Mouse (Mus musculus): ENCODE results near the gene Zswim4. TPM values are rescaled to one million over a fixed set of nuclear protein-coding genes. Genes with fewer than 3 reads are reported as not detected.

Gene Zswim4
- polyA plus RNA-seq, 1 experiment from 2014 or later = 7.9 TPM

DNA sequence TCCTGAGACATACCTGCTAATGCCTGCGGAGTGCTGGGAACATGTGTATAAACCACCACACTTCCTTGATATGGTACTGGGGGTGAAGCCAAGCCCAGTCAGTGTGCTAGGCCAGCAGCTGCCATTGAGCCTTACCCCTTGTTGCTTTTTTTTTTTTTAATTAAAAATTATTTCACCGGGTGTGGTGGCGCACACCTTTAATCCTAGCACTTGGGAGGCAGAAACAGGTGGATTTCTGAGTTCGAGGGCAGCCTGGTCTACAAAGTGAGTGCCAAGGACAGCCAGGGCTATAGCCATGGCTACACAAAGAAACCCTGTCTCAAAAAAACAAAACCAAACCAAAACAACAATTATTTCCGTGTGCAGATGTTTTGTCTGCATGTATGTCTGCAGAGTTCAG lies 31.8 kb downstream of the Zswim4 start:
- DNase-seq (ENCODE audit: low spot score) = no peak
- no peaks in the 10 kb centered on the region for H3K9me3 ChIP-seq (ENCODE audit: control insufficient read depth, low read length)
- peaks cover 7% of the 10 kb centered on the region; the same call in 1 of the 2 replicates for H3K36me3 ChIP-seq (ENCODE audit: control insufficient read depth, insufficient read depth, low read length)
- no peak overlapping the region for H3K4me3 ChIP-seq (ENCODE audit: low read depth, low read length)
- no peak overlapping the region for H3K27ac ChIP-seq (ENCODE audit: low read depth, low read length)
- WGBS = 86% methylated on average over 5 of the region's 5 CpGs
- no peaks in the 10 kb centered on the region for H3K27me3 ChIP-seq (replicated peaks; ENCODE audit: control insufficient read depth, insufficient read depth, low read length)
- H3K9ac ChIP-seq (ENCODE audit: low read depth, low read length) = no peak overlapping the region
- peaks cover 44% of the 10 kb centered on the region for H3K4me1 ChIP-seq (replicated peaks; ENCODE audit: control insufficient read depth, insufficient read depth, low read length)
- no peak for ATAC-seq (replicated peaks; ENCODE audit: low FRiP score)
- no peak overlapping the region for H3K4me2 ChIP-seq

DNA sequence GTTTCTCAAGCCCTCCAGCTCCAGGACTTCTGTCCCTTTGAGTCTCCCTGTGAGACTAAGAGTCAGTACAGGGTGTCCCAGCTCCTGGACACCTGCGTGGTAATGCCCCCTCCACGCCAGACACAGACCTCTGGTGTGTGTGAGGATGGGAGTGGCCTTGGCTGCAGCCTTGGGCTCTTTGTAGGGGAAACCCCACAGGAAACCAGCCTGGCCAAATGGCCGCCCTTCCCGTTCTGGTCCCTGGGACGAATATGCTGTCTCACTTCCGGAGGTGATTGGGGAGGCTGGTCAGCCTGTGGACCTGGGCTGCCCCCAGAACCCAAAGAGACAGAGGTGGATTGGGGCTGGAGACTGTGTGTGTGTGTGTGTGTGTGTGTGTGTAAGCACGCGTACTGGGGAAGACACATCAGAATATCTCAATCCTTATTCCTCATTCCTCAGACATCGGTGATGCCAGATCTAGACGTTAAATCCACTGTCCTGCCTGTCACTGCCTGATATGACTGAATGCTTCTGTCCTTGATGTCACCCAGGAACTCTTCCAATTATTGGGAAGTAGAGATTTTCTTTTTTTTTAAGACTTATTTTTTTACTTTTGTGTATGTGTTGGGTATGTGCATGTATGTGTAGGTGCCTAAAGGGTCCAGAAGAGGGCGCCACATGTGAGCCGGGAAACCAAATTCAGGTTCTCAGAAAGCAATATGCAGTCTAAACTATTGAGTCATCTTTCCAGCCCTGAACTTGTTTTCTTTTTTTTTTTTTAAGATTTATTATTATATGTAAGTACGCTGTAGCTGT lies 32.7 kb downstream of the Zswim4 start:
- ATAC-seq (replicated peaks; ENCODE audit: low FRiP score) = peak; percentile 7; the same call in 1 of the 2 replicates

DNA sequence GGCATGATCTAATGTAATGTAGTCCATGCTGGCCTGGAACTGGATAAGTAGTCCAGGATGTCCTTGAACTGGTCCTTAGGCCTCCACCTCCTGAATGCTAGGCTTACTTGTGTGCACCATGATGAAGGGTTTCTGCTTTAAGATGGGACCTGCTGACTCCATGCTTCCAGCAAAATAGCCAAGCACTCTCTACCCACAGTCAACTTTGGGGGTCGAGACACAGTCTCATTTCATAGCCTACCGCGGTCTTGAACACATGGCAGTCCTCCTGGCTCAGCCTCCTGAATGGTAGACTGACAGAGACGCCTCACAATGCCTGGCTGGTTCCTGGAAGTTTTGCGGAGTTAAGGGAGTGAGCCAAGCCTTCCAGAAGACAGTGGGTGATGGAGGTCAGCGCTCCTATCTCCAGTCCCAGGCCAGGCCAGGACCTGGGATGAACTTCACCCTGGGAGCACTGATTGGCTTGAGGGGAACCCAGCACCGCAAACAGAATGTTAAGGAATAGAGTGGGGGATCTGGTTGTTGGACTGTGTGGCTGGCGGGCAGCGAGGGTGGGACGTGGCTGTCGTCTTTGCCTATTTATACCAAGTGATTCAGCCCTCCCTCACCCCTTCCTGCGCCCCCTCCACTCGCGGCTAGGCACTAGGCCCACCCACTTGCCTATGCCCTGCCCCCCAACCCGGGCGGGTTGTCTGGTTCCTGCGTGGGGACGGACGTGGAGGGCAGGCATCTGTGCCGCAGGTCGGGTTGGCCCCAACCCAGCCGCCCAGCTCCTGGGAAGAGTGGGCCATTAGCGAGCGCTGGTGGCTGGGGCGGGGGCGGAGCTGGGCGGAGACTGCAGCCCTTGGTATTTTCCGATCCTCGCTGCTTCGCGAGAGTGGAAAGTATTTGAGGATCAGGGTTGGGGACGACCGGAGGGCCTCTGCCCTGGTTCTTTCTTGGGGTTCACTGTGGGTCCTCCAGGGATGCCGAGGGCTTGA lies 33.6 kb downstream of the Zswim4 start:
- WGBS = 6% methylated on average over 34 of the region's 34 CpGs
- no peaks in the 10 kb centered on the region for H3K9me3 ChIP-seq (ENCODE audit: control insufficient read depth, low read length)
- peak overlapping the region; percentile 72 for H3K9ac ChIP-seq (ENCODE audit: low read depth, low read length)
- H3K27me3 ChIP-seq (replicated peaks; ENCODE audit: control insufficient read depth, insufficient read depth, low read length) = no peaks in the 10 kb centered on the region
- H3K27ac ChIP-seq (ENCODE audit: low read depth, low read length) = peak overlapping the region; percentile 91
- DNase-seq (ENCODE audit: low spot score) = peak; percentile 79
- H3K4me3 ChIP-seq (ENCODE audit: low read depth, low read length) = peak overlapping the region; percentile 53
- H3K4me1 ChIP-seq (replicated peaks; ENCODE audit: control insufficient read depth, insufficient read depth, low read length) = peaks cover 57% of the 10 kb centered on the region
- peak; percentile 30 for ATAC-seq (replicated peaks; ENCODE audit: low FRiP score)
- H3K4me2 ChIP-seq = peak overlapping the region; percentile 93
- H3K36me3 ChIP-seq (ENCODE audit: control insufficient read depth, insufficient read depth, low read length) = peaks cover 6% of the 10 kb centered on the region; the same call in 1 of the 2 replicates

More for the DNA sequence above, 32.7 kb downstream of the Zswim4 start:
- DNase-seq (ENCODE audit: low spot score) = no peak
- H3K9me3 ChIP-seq (ENCODE audit: control insufficient read depth, low read length) = no peaks in the 10 kb centered on the region
- H3K27me3 ChIP-seq (replicated peaks; ENCODE audit: control insufficient read depth, insufficient read depth, low read length) = no peaks in the 10 kb centered on the region
- H3K27ac ChIP-seq (ENCODE audit: low read depth, low read length) = peak overlapping the region; percentile 91
- peak overlapping the region; percentile 93 for H3K4me2 ChIP-seq
- 33% methylated on average over 13 of the region's 13 CpGs for WGBS
- H3K4me1 ChIP-seq (replicated peaks; ENCODE audit: control insufficient read depth, insufficient read depth, low read length) = peaks cover 53% of the 10 kb centered on the region
- peaks cover 7% of the 10 kb centered on the region; the same call in 1 of the 2 replicates for H3K36me3 ChIP-seq (ENCODE audit: control insufficient read depth, insufficient read depth, low read length)
- H3K9ac ChIP-seq (ENCODE audit: low read depth, low read length) = peak overlapping the region; percentile 72
- H3K4me3 ChIP-seq (ENCODE audit: low read depth, low read length) = peak overlapping the region; percentile 53

DNA sequence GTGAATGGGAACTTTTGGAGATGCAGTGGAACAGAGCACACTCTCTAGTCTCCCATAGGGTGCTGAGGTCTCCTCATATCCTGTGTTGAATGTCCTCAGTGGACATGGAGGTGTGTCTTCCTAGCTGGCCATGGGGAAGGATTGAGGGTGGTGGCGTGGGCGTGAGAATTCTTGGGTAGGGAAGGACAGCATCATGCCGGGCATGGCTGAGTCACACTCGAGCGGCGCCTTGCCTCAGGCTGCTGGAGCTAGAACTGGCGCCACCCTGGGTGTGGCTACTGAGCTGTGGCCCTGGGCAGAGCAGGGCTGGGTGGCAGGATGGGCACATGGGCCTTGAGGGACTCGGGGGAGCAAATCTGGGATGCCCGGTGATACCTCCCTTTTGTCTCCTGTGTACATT lies 34.4 kb downstream of the Zswim4 start:
- DNase-seq (ENCODE audit: low spot score) (no peak), ATAC-seq (replicated peaks; ENCODE audit: low FRiP score) (no peak)
- Histone ChIP-seq H3K9ac (ENCODE audit: low read depth, low read length) (no peak overlapping the region), H3K36me3 (ENCODE audit: control insufficient read depth, insufficient read depth, low read length) (peaks cover 4% of the 10 kb centered on the region; the same call in 1 of the 2 replicates), H3K4me1 (replicated peaks; ENCODE audit: control insufficient read depth, insufficient read depth, low read length) (peaks cover 62% of the 10 kb centered on the region), H3K27me3 (replicated peaks; ENCODE audit: control insufficient read depth, insufficient read depth, low read length) (no peaks in the 10 kb centered on the region), H3K9me3 (ENCODE audit: control insufficient read depth, low read length) (no peaks in the 10 kb centered on the region), H3K27ac (ENCODE audit: low read depth, low read length) (peak overlapping the region; percentile 91; the same call in 1 of the 2 replicates), H3K4me3 (ENCODE audit: low read depth, low read length) (peak overlapping the region; percentile 65), H3K4me2 (peak overlapping the region; percentile 93)
- WGBS = 68% methylated on average over 9 of the region's 9 CpGs

DNA sequence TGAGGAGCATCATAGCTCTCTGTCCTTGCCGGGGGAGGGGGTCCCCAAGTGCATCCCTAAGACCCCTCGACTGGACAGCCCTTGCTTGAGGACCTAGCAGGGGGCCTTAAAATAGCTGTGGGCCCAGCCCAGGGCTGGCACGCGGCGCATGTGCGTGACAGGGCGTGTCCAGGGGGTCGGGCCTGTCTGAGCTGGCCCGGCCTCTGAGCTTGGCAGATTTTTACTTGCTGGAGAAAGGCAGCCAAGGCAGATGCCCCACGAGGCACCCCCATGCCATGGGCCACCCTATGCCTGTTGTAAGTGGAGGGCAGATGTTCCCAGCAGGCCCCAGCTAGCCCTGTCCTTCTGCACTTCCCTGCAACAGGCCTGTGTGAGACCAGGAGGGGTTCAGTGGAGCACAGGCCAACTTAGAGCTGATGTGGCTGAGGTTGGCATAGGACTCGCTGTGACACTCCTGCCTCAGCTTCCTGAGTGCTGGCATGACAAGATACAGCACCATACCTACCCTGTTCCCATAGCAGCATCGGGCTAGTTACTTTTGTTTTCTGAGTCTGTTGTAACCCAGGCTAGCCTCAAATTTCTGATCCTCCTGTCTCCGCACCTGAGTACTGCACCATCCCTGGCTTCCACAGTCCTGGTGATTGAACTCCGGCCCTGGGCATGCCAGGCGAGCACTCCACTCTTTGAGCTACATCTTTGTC lies 35.2 kb downstream of the Zswim4 start:
- H3K27me3 ChIP-seq (replicated peaks; ENCODE audit: control insufficient read depth, insufficient read depth, low read length) = no peaks in the 10 kb centered on the region
- peak overlapping the region; percentile 93 for H3K4me2 ChIP-seq
- peaks cover 4% of the 10 kb centered on the region; the same call in 1 of the 2 replicates for H3K36me3 ChIP-seq (ENCODE audit: control insufficient read depth, insufficient read depth, low read length)
- ATAC-seq (replicated peaks; ENCODE audit: low FRiP score) = no peak
- H3K4me3 ChIP-seq (ENCODE audit: low read depth, low read length) = peak overlapping the region; percentile 65
- WGBS = 37% methylated on average over 15 of the region's 15 CpGs
- peak overlapping the region; percentile 87; the same call in 1 of the 2 replicates for H3K27ac ChIP-seq (ENCODE audit: low read depth, low read length)
- no peaks in the 10 kb centered on the region for H3K9me3 ChIP-seq (ENCODE audit: control insufficient read depth, low read length)
- peaks cover 59% of the 10 kb centered on the region for H3K4me1 ChIP-seq (replicated peaks; ENCODE audit: control insufficient read depth, insufficient read depth, low read length)
- peak overlapping the region; percentile 78 for H3K9ac ChIP-seq (ENCODE audit: low read depth, low read length)
- DNase-seq (ENCODE audit: low spot score) = no peak

DNA sequence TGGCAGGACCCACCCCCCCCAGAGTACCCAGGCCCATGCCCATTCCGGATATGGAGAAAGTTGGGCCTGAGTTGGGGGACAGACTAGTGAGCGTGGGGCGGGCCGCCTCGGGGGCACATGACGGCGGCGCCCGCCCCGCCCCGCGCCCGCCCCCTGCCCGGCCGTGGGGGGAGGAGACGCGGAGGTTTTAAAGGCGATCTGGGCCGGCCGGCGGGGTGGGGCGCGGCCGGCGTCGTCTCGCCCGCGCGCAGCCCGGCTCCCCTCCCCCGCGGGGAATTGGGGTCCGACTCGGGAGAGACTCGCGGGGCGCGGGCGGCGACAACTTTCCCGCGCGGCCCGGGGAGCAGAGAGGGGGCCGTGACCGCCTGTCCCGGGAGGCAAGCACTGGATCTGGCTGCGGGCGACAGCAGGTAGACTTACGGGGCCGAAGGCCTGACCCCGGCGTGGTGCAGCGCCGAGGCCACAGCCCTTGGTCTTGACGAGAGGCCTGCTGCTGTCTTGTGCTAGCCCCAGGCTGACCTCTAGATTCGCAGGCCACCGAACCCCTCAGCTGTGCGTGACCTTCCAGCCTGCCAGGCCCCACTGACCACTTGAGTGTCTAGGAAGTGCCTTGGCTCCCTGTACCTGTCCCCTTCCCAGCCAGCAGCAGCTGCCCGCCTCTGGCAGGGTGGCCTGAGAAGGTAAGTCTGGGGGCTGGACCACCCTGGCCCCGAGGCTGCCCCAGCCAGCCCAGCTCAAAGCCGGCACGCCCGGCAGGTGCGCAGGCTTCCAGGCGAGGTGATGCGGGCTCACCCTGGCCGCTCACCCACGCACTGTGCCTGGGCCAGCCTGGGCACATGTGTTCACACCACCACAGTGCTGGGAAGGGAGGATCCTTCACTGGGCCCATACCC lies 36.0 kb downstream of the Zswim4 start:
- H3K4me3 ChIP-seq (ENCODE audit: low read depth, low read length) = peak overlapping the region; percentile 65
- H3K9me3 ChIP-seq (ENCODE audit: control insufficient read depth, low read length) = no peaks in the 10 kb centered on the region
- ATAC-seq (replicated peaks; ENCODE audit: low FRiP score) (no peak; the same call in 1 of the 2 replicates), DNase-seq (ENCODE audit: low spot score) (peak; percentile 81)
- peak overlapping the region; percentile 78 for H3K9ac ChIP-seq (ENCODE audit: low read depth, low read length)
- peak overlapping the region; percentile 87 for H3K27ac ChIP-seq (ENCODE audit: low read depth, low read length)
- H3K36me3 ChIP-seq (ENCODE audit: control insufficient read depth, insufficient read depth, low read length) = peaks cover 2% of the 10 kb centered on the region; the same call in 1 of the 2 replicates
- 3% methylated on average over 60 of the region's 70 CpGs for WGBS
- peaks cover 59% of the 10 kb centered on the region for H3K4me1 ChIP-seq (replicated peaks; ENCODE audit: control insufficient read depth, insufficient read depth, low read length)
- peak overlapping the region; percentile 93 for H3K4me2 ChIP-seq
- no peaks in the 10 kb centered on the region for H3K27me3 ChIP-seq (replicated peaks; ENCODE audit: control insufficient read depth, insufficient read depth, low read length)

DNA sequence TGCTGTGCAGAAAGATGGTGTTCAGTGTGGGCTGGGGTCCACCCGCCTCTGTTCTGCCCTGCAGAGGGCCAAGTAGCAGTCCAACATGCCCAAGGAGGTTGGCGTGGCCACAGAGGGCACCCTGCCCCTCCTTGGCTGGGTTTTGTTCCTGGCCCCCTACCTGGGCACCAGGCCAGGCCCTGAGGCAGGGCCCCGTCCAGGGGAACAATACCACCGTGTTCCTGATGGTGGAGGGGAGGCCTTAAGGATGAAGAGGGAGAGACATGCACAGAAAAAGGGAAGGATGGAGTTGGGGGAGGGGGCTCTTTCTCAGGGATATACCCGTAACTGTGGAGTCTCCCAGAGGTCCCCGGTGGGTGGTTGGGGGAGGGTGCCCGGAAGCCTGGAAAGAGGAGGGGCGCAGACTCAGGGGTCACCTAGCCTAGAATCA lies 36.7 kb downstream of the Zswim4 start:
- peak overlapping the region; percentile 87 for H3K27ac ChIP-seq (ENCODE audit: low read depth, low read length)
- 30% methylated on average over 8 of the region's 8 CpGs for WGBS
- DNase-seq (ENCODE audit: low spot score) (no peak), ATAC-seq (replicated peaks; ENCODE audit: low FRiP score) (no peak)
- peaks cover 59% of the 10 kb centered on the region for H3K4me1 ChIP-seq (replicated peaks; ENCODE audit: control insufficient read depth, insufficient read depth, low read length)
- H3K36me3 ChIP-seq (ENCODE audit: control insufficient read depth, insufficient read depth, low read length) = no peaks in the 10 kb centered on the region
- peak overlapping the region; percentile 93 for H3K4me2 ChIP-seq
- peak overlapping the region; percentile 78; the same call in 1 of the 2 replicates for H3K9ac ChIP-seq (ENCODE audit: low read depth, low read length)
- H3K9me3 ChIP-seq (ENCODE audit: control insufficient read depth, low read length) = no peaks in the 10 kb centered on the region
- no peaks in the 10 kb centered on the region for H3K27me3 ChIP-seq (replicated peaks; ENCODE audit: control insufficient read depth, insufficient read depth, low read length)
- H3K4me3 ChIP-seq (ENCODE audit: low read depth, low read length) = peak overlapping the region; percentile 65

All from liver, embryonic 11.5 days (tissue).